Mouse (Mus musculus): ENCODE results near the gene Padi2. TPM values are rescaled to one million over a fixed set of nuclear protein-coding genes. Genes with fewer than 3 reads are reported as not detected.
A peak's percentile ranks its signal among the peaks of the same experiment; 100 is the strongest.

Gene Padi2
- polyA plus RNA-seq, 1 experiment, result 4.7 TPM

DNA sequence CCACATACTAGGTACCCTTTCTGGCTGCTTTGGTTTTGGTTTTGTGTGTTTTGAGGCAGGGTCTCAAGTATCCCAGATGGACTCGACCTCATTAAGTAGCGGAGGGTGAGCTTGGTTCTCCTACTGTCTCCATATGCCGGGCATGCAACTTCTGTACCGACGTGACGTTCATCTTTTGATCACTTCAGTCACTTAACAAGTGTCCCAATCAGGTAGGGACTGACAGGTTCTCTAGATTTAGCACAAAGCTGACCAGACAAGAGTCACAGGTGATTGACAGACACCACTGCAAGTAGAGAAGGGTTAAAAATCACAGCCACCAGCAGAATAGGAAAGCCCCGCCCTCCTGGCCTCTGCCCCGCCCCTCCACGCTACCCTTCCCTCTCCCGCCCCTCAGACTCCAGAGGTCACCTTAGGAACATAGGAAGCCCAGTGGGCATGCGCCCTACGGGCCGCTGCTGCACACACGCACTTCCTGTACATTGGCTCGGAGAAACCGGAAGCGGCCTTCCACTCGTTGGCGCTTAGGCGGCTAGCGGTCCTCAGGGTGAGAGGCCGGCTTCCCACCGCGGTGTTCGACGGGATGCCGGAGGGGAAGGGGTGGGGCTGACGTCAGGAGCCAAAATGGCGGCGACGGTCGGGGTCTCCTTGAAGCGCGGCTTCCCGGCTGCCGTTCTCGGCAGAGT lies 54.8 kb downstream of the Padi2 start, which contains the start of gene Sdhb:
Gene Sdhb, plus strand, starts transcription at position 423 of the 686 bp plus-strand sequence.
- Histone ChIP-seq H3K4me1 (ENCODE audit: control insufficient read depth, insufficient read depth, low read length) (peaks cover 14% of the 10 kb centered on the region), H3K4me3 (replicated peaks; ENCODE audit: extremely low read depth, low read depth, low read length) (peak within 1 kb of the TSS; percentile 89)
- peak; percentile 92 for DNase-seq
- 1% methylated on average over 37 of the region's 37 CpGs for WGBS
- peak; percentile 60; the same call in 1 of the 2 replicates for TF ChIP-seq POLR2A (IDR thresholded peaks at IDR 0.05; ENCODE audit: borderline replicate concordance, extremely low read depth, low read depth, low read length)
- TF ChIP-seq CTCF (IDR thresholded peaks at IDR 0.05; ENCODE audit: insufficient read depth, low read length), result no peak

DNA sequence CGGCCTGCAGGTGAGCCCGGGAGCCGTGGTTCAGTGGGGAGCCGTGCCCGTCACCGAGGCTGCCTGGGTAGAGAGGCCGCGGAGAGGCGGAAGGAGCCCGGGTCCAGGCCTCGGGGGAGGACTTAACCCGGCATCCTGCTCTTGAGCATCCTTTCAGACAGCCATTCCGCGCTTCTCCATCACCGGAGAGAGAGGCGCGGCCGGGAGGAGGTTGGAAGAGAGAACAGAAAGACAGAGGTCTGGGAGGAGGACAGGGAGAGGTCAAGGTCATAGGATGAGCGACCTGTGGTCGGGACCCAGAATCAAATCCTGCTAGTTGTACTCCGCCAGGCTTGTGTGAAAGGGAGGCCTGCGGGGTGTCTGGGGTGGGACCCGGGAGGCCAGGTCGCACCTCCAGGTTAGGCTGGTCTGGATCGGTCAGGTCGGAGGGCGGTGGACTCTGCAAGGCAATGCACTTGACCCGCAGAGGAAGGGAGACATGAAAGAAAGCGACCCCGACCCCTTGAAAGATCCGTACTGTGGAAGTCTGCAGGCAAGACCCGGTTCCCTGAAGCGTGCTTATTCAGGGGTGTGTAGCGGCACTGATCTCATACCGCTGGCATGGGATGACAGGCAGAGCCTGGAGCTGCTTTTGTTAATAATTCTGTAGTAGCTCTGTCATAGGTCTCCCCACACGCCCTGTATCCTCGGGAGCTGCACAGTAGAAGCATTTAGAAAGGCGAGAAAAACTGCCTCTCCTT lies 55.5 kb downstream of the Padi2 start:
- no peak for DNase-seq
- TF ChIP-seq CTCF (IDR thresholded peaks at IDR 0.05; ENCODE audit: insufficient read depth, low read length) (no peak), POLR2A (IDR thresholded peaks at IDR 0.05; ENCODE audit: borderline replicate concordance, extremely low read depth, low read depth, low read length) (no peak)
- H3K4me3 ChIP-seq (replicated peaks; ENCODE audit: extremely low read depth, low read depth, low read length), result peak overlapping the region; percentile 89
- H3K4me1 ChIP-seq (ENCODE audit: control insufficient read depth, insufficient read depth, low read length), result peaks cover 14% of the 10 kb centered on the region
- WGBS, result 1% methylated on average over 38 of the region's 38 CpGs

DNA sequence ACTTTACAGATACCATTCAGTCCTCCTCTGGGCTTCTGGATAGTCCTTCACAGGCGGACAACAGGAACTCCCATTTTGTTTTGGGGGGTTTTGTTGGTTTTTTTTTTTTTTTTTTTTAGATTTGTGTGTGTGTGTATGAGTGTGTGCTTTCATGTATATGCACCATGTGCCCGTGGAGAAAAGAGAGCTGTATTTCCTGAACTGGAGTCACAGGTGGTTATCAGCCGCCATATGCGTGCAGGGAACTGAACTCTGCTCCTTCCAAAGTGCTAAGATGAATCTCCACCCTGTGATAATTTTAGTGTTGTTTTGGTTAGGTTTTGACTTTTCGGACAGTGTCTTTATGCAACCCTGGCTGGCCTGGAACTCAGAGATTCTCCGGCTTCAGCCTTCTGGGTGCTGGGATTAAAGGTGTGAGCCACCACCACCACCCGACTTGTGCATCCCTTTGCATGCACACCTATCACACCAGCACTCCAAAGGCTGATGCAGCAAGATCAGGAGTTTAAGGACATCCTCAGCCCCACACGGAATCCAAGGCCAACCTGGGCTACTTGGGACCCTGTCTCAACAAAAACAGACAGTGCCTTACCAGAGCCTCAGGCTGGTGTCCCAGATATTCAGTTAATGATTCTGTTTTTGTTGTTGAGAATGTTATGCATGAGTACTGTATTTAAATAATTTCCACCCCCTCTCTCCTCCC lies 56.2 kb downstream of the Padi2 start:
- 63% methylated on average over 8 of the region's 8 CpGs for WGBS
- H3K4me3 ChIP-seq (replicated peaks; ENCODE audit: extremely low read depth, low read depth, low read length), result peak overlapping the region; percentile 89
- H3K4me1 ChIP-seq (ENCODE audit: control insufficient read depth, insufficient read depth, low read length), result peaks cover 14% of the 10 kb centered on the region
- no peak for TF ChIP-seq CTCF (IDR thresholded peaks at IDR 0.05; ENCODE audit: insufficient read depth, low read length)
- TF ChIP-seq POLR2A (IDR thresholded peaks at IDR 0.05; ENCODE audit: borderline replicate concordance, extremely low read depth, low read depth, low read length), result no peak
- no peak for DNase-seq

DNA sequence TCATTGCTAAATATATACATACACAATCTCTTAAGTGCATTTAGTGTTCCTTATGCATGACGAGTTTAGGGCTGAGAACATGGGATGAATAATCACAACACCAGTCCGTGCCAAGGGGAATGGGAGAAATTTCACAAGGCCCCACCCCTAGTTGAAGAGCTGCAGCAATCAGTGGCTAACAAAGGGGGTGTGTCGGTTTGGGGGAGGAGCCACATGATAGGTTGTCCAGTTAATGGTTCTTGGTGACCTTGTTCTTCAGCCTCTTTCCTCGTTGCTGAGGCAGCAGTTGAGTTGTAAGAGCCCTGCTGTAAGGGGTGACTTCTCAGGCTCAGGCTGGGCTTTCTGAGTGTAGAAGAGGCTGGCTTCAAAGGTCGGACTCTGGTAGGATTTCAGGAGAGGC lies 56.8 kb downstream of the Padi2 start:
- H3K4me3 ChIP-seq (replicated peaks; ENCODE audit: extremely low read depth, low read depth, low read length), result no peak overlapping the region
- TF ChIP-seq POLR2A (IDR thresholded peaks at IDR 0.05; ENCODE audit: borderline replicate concordance, extremely low read depth, low read depth, low read length) (no peak), CTCF (IDR thresholded peaks at IDR 0.05; ENCODE audit: insufficient read depth, low read length) (no peak)
- peak; percentile 51 for DNase-seq

DNA sequence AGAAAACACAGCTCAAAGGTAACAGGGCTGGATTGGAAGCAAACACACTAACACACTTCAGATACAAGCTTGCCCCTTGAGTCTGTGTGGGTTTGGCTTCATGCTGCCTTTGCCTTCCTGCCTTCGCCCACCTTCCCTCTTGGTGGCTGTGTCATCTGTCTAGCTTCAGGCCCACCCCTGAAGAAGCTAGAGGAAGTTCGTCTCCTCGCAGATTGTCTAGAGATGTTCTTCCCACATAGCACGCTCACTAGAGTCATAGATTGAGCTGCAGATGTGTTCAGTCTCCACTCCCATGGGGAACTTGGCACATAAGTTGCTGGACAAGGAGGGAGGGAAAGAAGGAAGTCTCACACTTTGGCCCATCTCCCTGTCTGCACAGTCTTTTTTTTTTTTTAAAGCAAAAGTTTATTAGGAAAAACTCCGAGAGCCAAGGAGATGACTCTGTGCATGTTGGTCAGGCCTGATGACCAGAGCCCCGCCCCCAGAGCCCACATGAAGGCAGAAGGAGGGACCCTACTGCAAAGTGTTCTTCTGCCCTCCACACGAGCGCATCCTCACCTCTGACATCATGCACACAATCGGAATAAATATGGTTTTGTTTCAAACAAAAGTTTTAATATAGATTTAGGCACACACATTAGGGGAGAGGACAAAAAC lies 57.9 kb downstream of the Padi2 start:
- DNase-seq, result no peak
- peaks cover 14% of the 10 kb centered on the region for H3K4me1 ChIP-seq (ENCODE audit: control insufficient read depth, insufficient read depth, low read length)
- TF ChIP-seq POLR2A (IDR thresholded peaks at IDR 0.05; ENCODE audit: borderline replicate concordance, extremely low read depth, low read depth, low read length), result no peak
- TF ChIP-seq CTCF (IDR thresholded peaks at IDR 0.05; ENCODE audit: insufficient read depth, low read length), result no peak
- H3K4me3 ChIP-seq (replicated peaks; ENCODE audit: extremely low read depth, low read depth, low read length), result no peak overlapping the region
- 63% methylated on average over 9 of the region's 9 CpGs for WGBS

More for the DNA sequence above, 56.8 kb downstream of the Padi2 start:
- WGBS, result 22% methylated on average over 5 of the region's 5 CpGs
- H3K4me1 ChIP-seq (ENCODE audit: control insufficient read depth, insufficient read depth, low read length), result peaks cover 14% of the 10 kb centered on the region

DNA sequence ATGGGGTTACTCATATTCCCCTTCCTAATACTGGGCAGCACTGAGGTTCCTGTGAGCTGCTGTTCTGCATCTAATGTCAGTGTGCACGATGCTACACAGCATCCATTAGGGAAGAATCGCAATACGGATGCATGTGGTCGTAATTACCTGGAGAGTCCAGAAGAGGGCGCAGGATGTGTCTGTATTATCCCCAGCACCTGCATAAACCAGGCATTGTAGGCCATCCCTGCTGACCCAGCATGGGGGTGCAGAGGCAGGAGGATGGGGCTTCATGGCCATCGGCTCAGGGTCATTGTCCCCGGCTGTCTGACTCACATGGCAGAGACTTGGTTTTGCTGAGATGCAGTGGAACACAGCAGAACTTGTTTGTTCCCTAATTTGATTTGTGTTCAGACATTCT lies 58.5 kb downstream of the Padi2 start:
- TF ChIP-seq POLR2A (IDR thresholded peaks at IDR 0.05; ENCODE audit: borderline replicate concordance, extremely low read depth, low read depth, low read length) (no peak), CTCF (IDR thresholded peaks at IDR 0.05; ENCODE audit: insufficient read depth, low read length) (peak; percentile 73)
- WGBS, result 12% methylated on average over 7 of the region's 7 CpGs
- Histone ChIP-seq H3K4me3 (replicated peaks; ENCODE audit: extremely low read depth, low read depth, low read length) (no peak overlapping the region), H3K4me1 (ENCODE audit: control insufficient read depth, insufficient read depth, low read length) (peaks cover 14% of the 10 kb centered on the region)
- DNase-seq, result peak; percentile 67

DNA sequence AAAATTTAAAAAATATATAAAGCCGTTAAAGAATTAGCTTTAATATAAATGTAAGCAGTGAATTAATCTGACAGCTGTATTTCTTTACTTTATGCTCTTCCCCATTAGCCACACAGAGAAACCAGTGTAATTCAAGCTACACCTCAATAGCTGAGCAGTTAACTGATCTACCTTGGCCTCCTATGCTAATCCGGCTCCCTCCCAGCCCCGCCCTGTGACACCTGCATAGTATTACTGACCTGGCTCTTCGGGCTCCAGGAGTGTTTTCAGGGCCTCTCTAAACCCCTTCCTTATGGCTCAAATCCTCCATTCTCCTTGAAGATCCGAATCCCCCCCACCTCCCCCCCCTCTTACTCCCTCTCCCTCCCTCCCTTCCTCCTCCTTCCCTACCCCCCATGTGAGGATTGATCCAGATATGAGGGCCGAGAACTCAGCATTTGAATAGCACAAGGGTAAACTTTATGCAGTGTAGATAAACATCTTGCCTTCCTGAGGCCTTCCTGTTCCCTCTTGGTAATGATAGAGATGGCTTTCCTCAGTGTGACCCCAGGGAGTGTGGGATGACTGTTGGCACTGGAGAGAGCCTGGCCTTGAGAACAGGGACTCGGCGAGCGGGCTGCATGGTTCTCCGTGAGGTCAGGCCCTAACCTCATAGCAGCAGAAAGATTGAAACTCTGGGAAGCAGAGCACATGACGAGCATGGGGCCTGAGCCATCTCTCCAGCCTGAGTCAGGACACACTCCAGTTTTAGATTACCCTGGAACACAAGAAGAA lies 61.4 kb downstream of the Padi2 start:
- H3K4me1 ChIP-seq (ENCODE audit: control insufficient read depth, insufficient read depth, low read length), result peaks cover 5% of the 10 kb centered on the region; the same call in 1 of the 2 replicates
- DNase-seq, result no peak
- TF ChIP-seq POLR2A (IDR thresholded peaks at IDR 0.05; ENCODE audit: borderline replicate concordance, extremely low read depth, low read depth, low read length) (no peak), CTCF (IDR thresholded peaks at IDR 0.05; ENCODE audit: insufficient read depth, low read length) (no peak)
- H3K4me3 ChIP-seq (replicated peaks; ENCODE audit: extremely low read depth, low read depth, low read length), result no peak overlapping the region
- WGBS, result 63% methylated on average over 11 of the region's 11 CpGs

DNA sequence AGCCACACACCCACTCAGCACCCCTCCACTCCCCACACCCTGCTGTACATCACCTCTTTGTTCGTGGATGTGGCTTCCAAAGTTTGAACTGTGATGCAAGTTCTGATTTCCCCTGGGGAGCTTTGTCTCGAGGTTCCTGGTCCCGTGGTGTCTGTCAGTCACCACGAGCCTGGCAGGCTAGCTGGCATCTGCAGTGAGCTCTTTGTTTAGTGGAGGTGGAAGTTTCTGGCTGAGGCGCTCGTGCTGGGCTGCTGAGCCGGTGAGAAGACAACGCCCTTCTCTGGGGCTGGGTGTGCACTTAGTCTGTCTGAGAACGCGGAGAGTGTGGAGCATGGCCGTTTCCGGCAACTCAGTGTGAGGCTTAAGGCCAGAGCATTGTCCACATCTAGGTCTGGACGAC lies 65.5 kb downstream of the Padi2 start:
- DNase-seq, result no peak
- H3K4me1 ChIP-seq (ENCODE audit: control insufficient read depth, insufficient read depth, low read length), result 0 out of 2 replicates have a peak, but pooled peaks cover 2% of the 10 kb centered on the region
- 55% methylated on average over 13 of the region's 13 CpGs for WGBS
- TF ChIP-seq POLR2A (IDR thresholded peaks at IDR 0.05; ENCODE audit: borderline replicate concordance, extremely low read depth, low read depth, low read length), result no peak
- TF ChIP-seq CTCF (IDR thresholded peaks at IDR 0.05; ENCODE audit: insufficient read depth, low read length), result no peak
- no peak overlapping the region for H3K4me3 ChIP-seq (replicated peaks; ENCODE audit: extremely low read depth, low read depth, low read length)
